Mouse (Mus musculus): ENCODE results near the gene Ctu1.
"Not testable (repeated sequence)": the region's sequence is repeated elsewhere in the genome, so short reads cannot be mapped to it uniquely, and the experiment has no call there.

The Ctu1 gene

GRCm38 (mm10) chr7:43680960-43681359 lies 9.1 kb downstream of the Ctu1 start:
- DNase-seq (ENCODE audit: low spot score): no peak

- not testable (repeated sequence) for DNase-seq (ENCODE audit: low spot score)
These were observed 10.7 kb downstream of the Ctu1 start for GRCm38 (mm10) chr7:43682511-43682910.

- no peak for DNase-seq (ENCODE audit: low spot score)
These were observed 13.3 kb downstream of the Ctu1 start for GRCm38 (mm10) chr7:43685088-43685487.

- no peak for DNase-seq (ENCODE audit: low spot score)
These were observed 18.3 kb downstream of the Ctu1 start, which contains the start of gene Klk14 for GRCm38 (mm10) chr7:43690118-43690517. Klk14 (plus strand) TSS chr7:43690418.

GRCm38 (mm10) chr7:43710031-43710430 lies 38.2 kb downstream of the Ctu1 start:
- DNase-seq (ENCODE audit: low spot score): no peak

- no peak for DNase-seq (ENCODE audit: low spot score)
These were observed 40.5 kb downstream of the Ctu1 start, which contains the start of gene Klk13 for GRCm38 (mm10) chr7:43712267-43712666. Klk13 (plus strand) TSS chr7:43712567.

GRCm38 (mm10) chr7:43712917-43713316 lies 41.1 kb downstream of the Ctu1 start:
- DNase-seq (ENCODE audit: low spot score): no peak

GRCm38 (mm10) chr7:43713741-43714351 lies 42.0 kb downstream of the Ctu1 start:
- DNase-seq (ENCODE audit: low spot score): no peak

Data from ovary, adult 18-20 months (tissue).